16 mouse cellular contexts compared by ENCODE assay signal in the genomic region with DNA sequence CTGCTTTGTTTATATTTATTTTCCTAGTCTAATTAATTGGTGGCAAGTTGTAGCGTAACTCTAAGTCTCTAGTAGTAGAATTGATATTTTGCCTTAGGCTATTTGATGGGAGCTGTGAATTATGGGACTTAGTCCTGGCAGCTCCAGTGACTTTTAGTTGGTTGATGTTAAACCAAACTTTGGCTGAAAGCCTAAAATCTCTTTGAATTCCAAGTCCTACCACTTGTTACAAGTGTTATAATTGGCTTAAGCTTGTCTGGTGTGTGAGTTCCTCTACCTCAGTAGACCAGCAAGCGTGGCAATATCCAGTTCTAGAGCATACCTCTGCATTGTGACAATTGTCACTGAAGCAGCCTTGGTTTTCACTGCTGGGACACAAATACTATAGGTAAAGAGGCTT. TPM values are rescaled to one million over a fixed set of nuclear protein-coding genes. Genes with fewer than 3 reads are reported as not detected.
"Had no signal": no experiment of that assay in that cellular context is flagged by ENCODE, and none has a peak within 500 bp of the region (broad histone marks: within the 10 kb centered on the region; RNA-seq: fewer than 3 reads in every experiment).

No protein-coding gene starts in this region.

- H3K4me2 ChIP-seq: intestine, embryonic 15.5 days; limb, embryonic 15.5 days; liver, embryonic 13.5 days; midbrain, embryonic 12.5 days; neural tube, embryonic 13.5 days had no signal

- ATAC-seq: intestine, embryonic 15.5 days; midbrain, embryonic 16.5 days had no signal

- H3K4me1 ChIP-seq: intestine, embryonic 15.5 days; limb, embryonic 15.5 days; liver, embryonic 13.5 days; midbrain, embryonic 12.5 days; neural tube, embryonic 13.5 days had no signal

- H3K27ac ChIP-seq: intestine, embryonic 15.5 days; kidney, postnatal 0 days; limb, embryonic 15.5 days; liver, embryonic 13.5 days; midbrain, embryonic 12.5 days; neural tube, embryonic 13.5 days had no signal

- H3K4me3 ChIP-seq: intestine, embryonic 15.5 days; limb, embryonic 15.5 days; liver, embryonic 13.5 days; midbrain, embryonic 12.5 days; neural tube, embryonic 13.5 days had no signal

- H3K36me3 ChIP-seq: intestine, embryonic 15.5 days; liver, embryonic 13.5 days had no signal

- H3K9me3 ChIP-seq: intestine, embryonic 15.5 days; limb, embryonic 15.5 days; liver, embryonic 13.5 days; midbrain, embryonic 12.5 days; neural tube, embryonic 13.5 days had no signal

- DNase-seq: layer of hippocampus, adult 9-11 months; layer of hippocampus, postnatal 36 days; liver, embryonic 13.5 days; lung, adult 18-20 months; retina, postnatal 1 day; right cerebral cortex, postnatal 4 days; spleen, adult 18-20 months; thymus, adult 18-20 months; thymus, postnatal 14 days had no signal

- H3K9ac ChIP-seq: intestine, embryonic 15.5 days; limb, embryonic 15.5 days; liver, embryonic 13.5 days; midbrain, embryonic 12.5 days; neural tube, embryonic 13.5 days had no signal

- H3K27me3 ChIP-seq: intestine, embryonic 15.5 days; limb, embryonic 15.5 days; liver, embryonic 13.5 days; midbrain, embryonic 12.5 days; neural tube, embryonic 13.5 days had no signal

RNA-seq across cellular contexts. Expression of gene Vldlr, which starts 17.1 kb away (rescaled TPM):
- total RNA-seq: megakaryocyte-erythroid progenitor cell, adult 5-6 weeks had no signal
